Mouse (Mus musculus) layer of hippocampus, adult 18-20 months (tissue): ENCODE measurements around the gene Pard3. TPM values are rescaled to one million over a fixed set of nuclear protein-coding genes. Genes with fewer than 3 reads are reported as not detected.
A peak's percentile ranks its signal among the peaks of the same experiment; 100 is the strongest.

Source experiments
- DNase-seq, 2 experiments: peaks; one replicate each; pipeline ENCODE4 v3.0.0; 2022; ENCODE audit warnings: low spot score in 2 of 2
- total RNA-seq, 2 experiments: library from RNA; stranded (reverse); gene quantifications; 2 replicates each; pipeline ENCODE4 v1.2.3; 2021

Pard3 gene
- total RNA-seq, 2 experiments from 2014 or later: 23.7 to 24.4 TPM

- no peak for DNase-seq
Measured at GRCm38 (mm10) chr8:127175160-127175836, 111.6 kb downstream of the Pard3 start.

- DNase-seq: peak in 1 of 2 experiments; percentile 84
Measured at GRCm38 (mm10) chr8:127178634-127179033, 114.9 kb downstream of the Pard3 start.

DNA sequence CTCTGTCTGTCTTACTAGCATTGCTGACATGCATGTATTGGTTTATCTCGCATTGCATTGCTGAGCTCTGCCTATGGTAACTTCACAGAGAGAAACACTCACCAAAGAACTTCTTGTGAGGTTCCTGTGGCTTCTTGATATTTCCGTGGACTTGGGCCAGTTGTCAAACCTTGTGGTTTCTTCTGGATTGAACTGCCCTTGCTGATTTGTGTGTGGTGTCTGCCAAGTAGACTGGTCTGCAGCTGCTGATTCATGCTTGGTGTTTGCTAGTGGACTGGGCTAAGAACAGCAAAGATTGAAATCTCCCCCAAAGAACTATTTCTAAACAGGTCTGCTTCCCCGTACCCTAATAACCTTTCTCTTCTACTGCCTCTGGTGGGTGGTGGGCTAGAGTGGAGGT lies 117.6 kb downstream of the Pard3 start:
- DNase-seq: no peak

DNA sequence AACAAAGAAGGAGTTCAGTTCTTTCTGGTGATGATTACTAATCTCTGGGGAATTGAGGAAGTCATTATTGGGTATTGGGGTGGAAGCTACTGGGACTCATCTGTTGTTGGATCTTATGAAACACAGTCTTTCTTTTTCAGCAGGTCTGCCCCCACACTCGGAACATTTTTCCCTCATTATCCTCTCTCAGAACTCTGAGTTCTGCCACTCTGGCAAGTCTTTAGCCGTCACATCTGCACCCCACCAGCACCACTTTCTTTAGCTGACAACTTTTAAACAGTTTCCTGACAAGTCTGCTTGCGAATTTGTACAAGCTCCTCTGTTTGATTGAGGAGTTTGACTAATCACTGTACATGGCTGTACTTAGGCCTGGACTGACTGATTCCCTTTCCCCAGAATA lies 118.4 kb downstream of the Pard3 start:
- peak; percentile 13 to 52 for DNase-seq

GRCm38 (mm10) chr8:127183533-127183932 lies 119.8 kb downstream of the Pard3 start:
- no peak for DNase-seq

DNA sequence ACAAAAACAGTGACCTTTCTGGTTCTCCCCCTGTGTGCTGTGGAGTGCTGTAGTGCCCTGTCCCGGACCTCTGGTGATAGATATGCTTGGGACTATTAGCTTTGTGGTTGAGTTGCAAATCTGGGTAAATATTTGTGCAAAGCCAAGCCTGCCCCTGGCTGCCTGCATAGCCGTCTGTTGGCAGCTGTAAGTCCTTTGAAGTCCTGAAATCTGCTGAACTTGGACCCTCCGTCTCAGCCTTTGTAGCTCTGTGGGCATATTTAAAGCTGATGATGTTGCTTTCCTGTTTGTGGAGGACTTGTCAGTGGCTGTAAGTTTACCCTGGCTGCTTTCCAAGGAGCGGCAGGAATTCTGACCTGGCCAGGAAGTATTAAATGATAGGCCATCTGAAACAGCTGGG lies 120.3 kb downstream of the Pard3 start:
- no peak for DNase-seq

DNA sequence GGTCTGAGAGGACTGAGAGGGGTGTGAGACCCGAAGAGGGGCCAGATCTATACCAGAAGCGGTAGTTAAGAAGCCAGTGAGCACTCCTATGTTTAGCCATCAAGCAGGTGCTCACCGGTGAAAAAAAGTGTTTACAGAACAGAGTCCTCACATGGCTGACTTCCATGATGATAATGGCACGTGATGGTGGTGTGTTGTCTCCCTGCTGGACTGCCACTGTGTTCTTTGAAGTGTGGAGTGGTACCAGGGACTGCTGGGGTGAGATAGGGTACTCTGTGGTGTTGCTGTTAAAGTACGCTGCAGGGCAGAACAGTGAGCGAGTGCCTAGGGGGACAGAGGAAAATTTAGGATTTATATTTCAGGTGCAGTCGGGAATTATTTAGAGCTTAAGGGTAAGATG lies 122.2 kb downstream of the Pard3 start:
- no peak for DNase-seq

DNA sequence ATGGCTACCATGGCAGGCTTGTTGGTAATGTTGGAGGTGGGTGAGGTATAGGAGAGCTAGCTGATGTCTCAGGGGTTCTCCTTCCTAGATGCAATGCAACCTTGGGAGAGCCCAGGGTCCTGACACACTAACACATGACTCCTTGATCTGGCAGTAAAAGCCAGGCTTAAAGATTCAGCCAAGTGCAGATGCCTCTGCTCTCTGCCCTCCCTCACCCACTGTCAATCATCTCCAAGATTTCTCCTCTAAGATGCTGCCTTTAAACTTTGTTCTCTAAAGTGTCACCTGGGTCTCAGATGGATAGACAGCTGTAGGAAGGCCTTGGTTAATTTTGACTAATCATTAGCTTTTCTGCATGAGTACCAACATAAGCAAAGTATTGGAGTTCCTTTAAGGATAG lies 125.0 kb downstream of the Pard3 start:
- DNase-seq: no peak

GRCm38 (mm10) chr8:127190350-127190749 lies 126.7 kb downstream of the Pard3 start:
- peak; percentile 61 to 87 for DNase-seq

- peak; percentile 60 to 82 for DNase-seq
Measured at GRCm38 (mm10) chr8:127191387-127191786, 127.7 kb downstream of the Pard3 start.

DNA sequence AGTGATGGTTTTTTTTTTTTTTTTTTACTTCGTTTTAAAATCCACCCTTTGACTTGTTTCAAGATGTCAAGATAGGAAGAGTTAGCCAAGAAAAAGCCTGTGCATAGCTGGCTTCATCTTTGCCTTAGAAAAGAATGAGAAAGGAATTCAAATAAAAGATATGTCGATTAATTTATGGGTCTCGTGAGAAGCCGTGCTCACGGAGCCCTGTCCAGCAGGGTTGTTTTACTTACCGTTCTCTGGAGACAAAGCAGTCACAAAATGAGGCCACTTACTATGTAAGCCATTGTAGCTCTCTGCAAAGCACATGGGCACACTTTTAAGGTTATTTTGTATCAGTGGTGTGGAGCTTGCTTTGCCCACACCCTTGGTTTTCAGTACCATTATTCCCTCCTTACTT lies 128.1 kb downstream of the Pard3 start:
- DNase-seq: no peak

DNA sequence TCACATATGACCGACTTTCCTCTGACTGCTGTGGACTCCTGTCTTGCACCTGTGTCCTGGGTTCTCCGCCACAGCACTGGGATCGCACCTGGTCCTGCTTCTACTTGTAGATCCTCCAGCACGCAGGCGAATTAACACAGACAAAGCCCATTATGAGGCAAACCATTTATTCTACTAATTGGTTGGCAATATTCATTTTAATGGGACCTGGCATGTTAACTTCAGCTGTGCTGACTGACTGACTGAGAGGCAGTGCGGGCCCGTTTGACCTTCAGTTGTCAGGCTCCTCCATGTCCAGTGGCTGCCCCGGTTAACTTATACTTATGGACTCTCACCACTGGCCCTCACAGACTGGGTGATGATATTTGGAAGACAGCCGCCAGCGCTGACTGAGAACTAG lies 128.6 kb downstream of the Pard3 start:
- DNase-seq: no peak

DNA sequence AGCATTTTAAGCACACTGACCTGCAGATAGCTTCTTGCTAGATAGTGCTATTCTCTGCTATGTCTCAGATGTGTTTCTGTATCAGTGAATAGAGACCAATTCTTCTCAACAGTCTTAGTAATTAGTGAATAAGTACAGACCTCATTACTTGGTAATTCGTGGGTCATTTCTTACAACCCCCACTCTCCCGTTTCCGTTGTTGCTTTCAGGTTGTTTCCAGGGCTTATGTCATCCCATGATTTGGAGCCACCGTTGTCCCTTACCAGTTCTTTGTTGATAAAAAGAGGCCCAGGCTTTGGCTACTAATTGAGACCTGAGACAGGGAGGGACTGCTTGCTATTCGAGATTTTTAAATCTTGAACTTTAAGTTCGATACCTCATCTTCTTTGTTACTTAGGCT lies 129.7 kb downstream of the Pard3 start:
- DNase-seq: no peak

- no peak for DNase-seq
Measured at GRCm38 (mm10) chr8:127194786-127195407, 131.2 kb downstream of the Pard3 start.

GRCm38 (mm10) chr8:127196505-127197265 lies 133.0 kb downstream of the Pard3 start:
- no peak for DNase-seq

GRCm38 (mm10) chr8:127207455-127207854 lies 143.8 kb downstream of the Pard3 start:
- DNase-seq: no peak

DNA sequence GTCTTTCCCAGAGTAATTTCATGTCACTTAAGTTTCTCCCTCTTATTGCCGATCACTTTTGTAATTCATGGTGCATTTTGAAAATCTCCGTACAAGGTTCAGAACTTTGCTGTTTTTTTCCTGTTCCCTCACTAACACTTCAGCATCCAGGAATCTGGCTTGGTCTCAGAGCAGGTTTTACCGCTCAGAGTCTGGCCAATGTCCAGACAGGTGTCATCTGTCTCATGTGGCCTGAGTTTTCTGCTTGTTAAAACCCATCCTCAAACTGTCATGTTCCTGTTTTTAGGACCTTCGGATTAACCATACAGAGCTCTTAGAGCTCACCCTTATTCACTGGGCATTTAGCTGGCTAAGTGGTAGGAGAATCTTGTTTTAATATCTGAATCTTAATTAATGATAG lies 146.9 kb downstream of the Pard3 start:
- DNase-seq: no peak

DNA sequence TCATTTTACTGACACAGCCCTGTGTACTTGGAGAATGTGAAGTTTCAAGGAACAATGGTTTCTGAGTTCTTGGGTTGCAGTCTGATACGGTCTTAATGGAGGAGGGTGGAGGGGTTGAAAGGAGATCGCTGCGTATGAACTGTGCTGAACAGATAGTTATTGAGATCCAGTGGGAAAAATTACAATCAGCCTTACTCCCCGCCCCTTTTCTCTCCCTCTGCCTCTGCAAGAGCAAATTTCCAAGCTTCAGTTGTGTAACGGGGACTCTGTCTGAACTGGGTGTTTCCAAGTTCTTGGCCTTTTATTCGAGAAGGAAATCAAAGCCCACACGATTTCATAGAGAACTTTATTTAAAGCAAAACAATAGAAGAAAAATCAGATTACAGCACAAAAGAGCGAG lies 150.6 kb downstream of the Pard3 start:
- DNase-seq: no peak

GRCm38 (mm10) chr8:127214748-127215433 lies 151.2 kb downstream of the Pard3 start:
- peak; percentile 7 to 74 for DNase-seq

DNA sequence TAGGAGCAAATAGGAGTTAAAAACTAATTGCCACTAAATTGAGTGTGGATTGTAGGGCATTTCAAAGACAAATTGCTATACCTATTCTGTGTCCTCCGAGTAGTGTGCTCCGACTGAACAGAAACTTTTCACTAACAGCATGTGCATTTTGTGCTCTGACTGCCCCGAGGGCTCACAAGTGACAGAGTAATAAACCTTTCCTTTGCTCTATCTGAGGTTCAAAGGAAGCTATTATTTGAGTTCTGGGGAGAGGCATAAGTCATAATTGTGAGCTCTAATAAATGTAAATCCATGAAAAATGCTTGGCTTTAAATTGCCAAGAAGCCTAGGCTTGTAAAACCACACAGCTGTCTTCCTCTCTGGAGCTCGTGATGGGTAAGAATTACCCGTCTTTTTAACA lies 156.5 kb downstream of the Pard3 start:
- DNase-seq: no peak

- DNase-seq: no peak
Measured at GRCm38 (mm10) chr8:127220615-127221014, 156.9 kb downstream of the Pard3 start.

GRCm38 (mm10) chr8:127222361-127222760 lies 158.7 kb downstream of the Pard3 start:
- no peak for DNase-seq
